Mouse (Mus musculus) embryonic facial prominence, embryonic 10.5 days (tissue): ENCODE results near the gene Cgn. TPM values are rescaled to one million over a fixed set of nuclear protein-coding genes. Genes with fewer than 3 reads are reported as not detected.
A peak's percentile ranks its signal among the peaks of the same experiment; 100 is the strongest.

Source experiments
- DNase-seq: peaks from one replicate; pipeline ENCODE4 v3.0.0-alpha.2; 2017; ENCODE audit warnings: low spot score
- H3K27ac ChIP-seq: fragments of 300-500 bp; sonication (generic); replicated peaks from 2 replicates; pipeline ENCODE4 v1.5.1; 2016; ENCODE audit warnings: mild to moderate bottlenecking
- H3K27me3 ChIP-seq: fragments of 300-500 bp; sonication (generic); replicated peaks from 2 replicates; pipeline ENCODE4 v1.6.1; 2016; ENCODE audit warnings: low read depth, mild to moderate bottlenecking; ENCODE audit not compliant: poor library complexity, severe bottlenecking
- H3K36me3 ChIP-seq: fragments of 300-500 bp; sonication (generic); replicated peaks from 2 replicates; pipeline ENCODE4 v1.6.1; 2016; ENCODE audit warnings: mild to moderate bottlenecking, moderate library complexity
- H3K4me1 ChIP-seq: fragments of 300-500 bp; sonication (generic); 2 replicates; pipeline ENCODE4 v1.6.1; 2016
- H3K4me3 ChIP-seq: fragments of 300-500 bp; sonication (generic); 2 replicates; pipeline ENCODE4 v1.5.1; 2016; ENCODE audit warnings: mild to moderate bottlenecking, moderate library complexity
- H3K9me3 ChIP-seq: fragments of 300-500 bp; sonication (generic); 2 replicates; pipeline ENCODE4 v1.6.1; 2016; ENCODE audit warnings: mild to moderate bottlenecking
- WGBS: fragments of 180-500 bp; shearing (Covaris S2); methylation state at CpG from one replicate; pipeline ENCODE4 v1.1.7; 2016; 5-methylcytosine and 5-hydroxymethylcytosine counted together
- polyA plus RNA-seq: library from polyadenylated mRNA; unstranded; fragments of >200 nt; fragmentation: Nextera tagmentation; extraction: Ambion mirVana; gene quantifications from 2 replicates; pipeline ENCODE4 v1.2.1, GENCODE M21; 2016

The Cgn gene
- polyA plus RNA-seq, 1 experiment from 2014 or later, result 10.8 TPM

- WGBS, result 84% methylated on average over 3 of the region's 3 CpGs
Measured at GRCm38 (mm10) chr3:94813651-94814050, 27.4 kb upstream of the Cgn start.

GRCm38 (mm10) chr3:94811628-94812027 is 25.3 kb upstream of the Cgn start:
- WGBS, result 23% methylated on average over 4 of the region's 4 CpGs
- DNase-seq, result peak; percentile 28
- H3K27me3 ChIP-seq, result peaks cover 3% of the 10 kb centered on the region; the same call in 1 of the 2 replicates
- no peaks in the 10 kb centered on the region for H3K9me3 ChIP-seq
- no peaks in the 10 kb centered on the region for H3K4me1 ChIP-seq
- no peak overlapping the region for H3K27ac ChIP-seq
- no peaks in the 10 kb centered on the region for H3K36me3 ChIP-seq
- H3K4me3 ChIP-seq, result no peak overlapping the region

More at GRCm38 (mm10) chr3:94813651-94814050, 27.4 kb upstream of the Cgn start:
- H3K27me3 ChIP-seq, result peaks cover 10% of the 10 kb centered on the region
- no peak overlapping the region for H3K4me3 ChIP-seq
- H3K4me1 ChIP-seq, result no peaks in the 10 kb centered on the region
- H3K27ac ChIP-seq, result no peak overlapping the region
- DNase-seq, result no peak
- no peaks in the 10 kb centered on the region for H3K9me3 ChIP-seq
- H3K36me3 ChIP-seq, result no peaks in the 10 kb centered on the region

GRCm38 (mm10) chr3:94808296-94808695 is 22.0 kb upstream of the Cgn start:
- peaks cover 7% of the 10 kb centered on the region for H3K4me1 ChIP-seq
- no peak for DNase-seq
- no peak overlapping the region for H3K4me3 ChIP-seq
- WGBS, result 95% methylated on average over 1 of the region's 1 CpGs
- no peaks in the 10 kb centered on the region for H3K9me3 ChIP-seq
- H3K36me3 ChIP-seq, result no peaks in the 10 kb centered on the region
- H3K27me3 ChIP-seq, result peaks cover 15% of the 10 kb centered on the region
- no peak overlapping the region for H3K27ac ChIP-seq

GRCm38 (mm10) chr3:94804976-94805375 is 18.7 kb upstream of the Cgn start:
- DNase-seq, result no peak
- Histone ChIP-seq H3K4me1 (peaks cover 10% of the 10 kb centered on the region), H3K27ac (no peak overlapping the region), H3K9me3 (no peaks in the 10 kb centered on the region), H3K36me3 (no peaks in the 10 kb centered on the region), H3K27me3 (peaks cover 21% of the 10 kb centered on the region), H3K4me3 (no peak overlapping the region)
- 77% methylated on average over 4 of the region's 4 CpGs for WGBS

GRCm38 (mm10) chr3:94804146-94804545 is 17.9 kb upstream of the Cgn start:
- Histone ChIP-seq H3K36me3 (no peaks in the 10 kb centered on the region), H3K4me3 (0 out of 2 replicates have a peak overlapping the region, but pooled peaks have one; percentile 11), H3K27me3 (peaks cover 21% of the 10 kb centered on the region), H3K4me1 (peaks cover 10% of the 10 kb centered on the region), H3K27ac (no peak overlapping the region), H3K9me3 (no peaks in the 10 kb centered on the region)
- peak; percentile 30 for DNase-seq
- WGBS, result 6% methylated on average over 10 of the region's 10 CpGs

- Histone ChIP-seq H3K4me3 (no peak overlapping the region), H3K36me3 (no peaks in the 10 kb centered on the region), H3K27ac (no peak overlapping the region), H3K4me1 (peaks cover 22% of the 10 kb centered on the region), H3K9me3 (no peaks in the 10 kb centered on the region), H3K27me3 (no peaks in the 10 kb centered on the region)
- no peak for DNase-seq
Measured at GRCm38 (mm10) chr3:94796181-94796580, 9.9 kb upstream of the Cgn start.

- no peak for DNase-seq
- Histone ChIP-seq H3K4me1 (peaks cover 22% of the 10 kb centered on the region), H3K36me3 (no peaks in the 10 kb centered on the region), H3K9me3 (no peaks in the 10 kb centered on the region), H3K27me3 (no peaks in the 10 kb centered on the region), H3K4me3 (no peak overlapping the region), H3K27ac (no peak overlapping the region)
- WGBS, result 44% methylated on average over 7 of the region's 7 CpGs
Measured at GRCm38 (mm10) chr3:94795596-94796140, 9.4 kb upstream of the Cgn start.

GRCm38 (mm10) chr3:94794359-94794758 is 8.1 kb upstream of the Cgn start:
- H3K36me3 ChIP-seq, result no peaks in the 10 kb centered on the region
- H3K4me1 ChIP-seq, result peaks cover 18% of the 10 kb centered on the region
- H3K27me3 ChIP-seq, result 0 out of 2 replicates have a peak, but pooled peaks cover 2% of the 10 kb centered on the region
- no peak overlapping the region; the same call in 1 of the 2 replicates for H3K27ac ChIP-seq
- H3K9me3 ChIP-seq, result no peaks in the 10 kb centered on the region
- DNase-seq, result no peak
- no peak overlapping the region for H3K4me3 ChIP-seq
- 65% methylated on average over 2 of the region's 2 CpGs for WGBS

- Histone ChIP-seq H3K27ac (no peak overlapping the region), H3K36me3 (no peaks in the 10 kb centered on the region), H3K9me3 (no peaks in the 10 kb centered on the region), H3K27me3 (0 out of 2 replicates have a peak, but pooled peaks cover 4% of the 10 kb centered on the region), H3K4me3 (no peak overlapping the region), H3K4me1 (peaks cover 18% of the 10 kb centered on the region)
- WGBS, result 80% methylated on average over 2 of the region's 2 CpGs
- no peak for DNase-seq
Measured at GRCm38 (mm10) chr3:94793672-94794071, 7.4 kb upstream of the Cgn start.

GRCm38 (mm10) chr3:94792258-94792657 is 6.0 kb upstream of the Cgn start:
- DNase-seq, result no peak
- WGBS, result 88% methylated on average over 2 of the region's 2 CpGs

GRCm38 (mm10) chr3:94789516-94789915 is 3.2 kb upstream of the Cgn start:
- DNase-seq, result no peak
- H3K4me1 ChIP-seq, result peaks cover 27% of the 10 kb centered on the region
- WGBS, result 87% methylated on average over 2 of the region's 2 CpGs
- no peaks in the 10 kb centered on the region for H3K9me3 ChIP-seq
- H3K36me3 ChIP-seq, result no peaks in the 10 kb centered on the region
- H3K4me3 ChIP-seq, result no peak overlapping the region
- H3K27ac ChIP-seq, result no peak overlapping the region
- peaks cover 34% of the 10 kb centered on the region for H3K27me3 ChIP-seq

More at GRCm38 (mm10) chr3:94792258-94792657, 6.0 kb upstream of the Cgn start:
- Histone ChIP-seq H3K9me3 (no peaks in the 10 kb centered on the region), H3K27ac (no peak overlapping the region), H3K36me3 (no peaks in the 10 kb centered on the region), H3K4me1 (peaks cover 25% of the 10 kb centered on the region), H3K4me3 (no peak overlapping the region), H3K27me3 (peaks cover 15% of the 10 kb centered on the region; the same call in 1 of the 2 replicates)

- Histone ChIP-seq H3K27me3 (peaks cover 39% of the 10 kb centered on the region), H3K9me3 (no peaks in the 10 kb centered on the region), H3K27ac (no peak overlapping the region), H3K4me1 (peaks cover 27% of the 10 kb centered on the region), H3K4me3 (no peak overlapping the region), H3K36me3 (no peaks in the 10 kb centered on the region)
- no peak for DNase-seq
- WGBS, result 88% methylated on average over 1 of the region's 1 CpGs
Measured at GRCm38 (mm10) chr3:94789071-94789470, 2.8 kb upstream of the Cgn start.

- H3K27me3 ChIP-seq, result peaks cover 41% of the 10 kb centered on the region
- WGBS, result 2% methylated on average over 10 of the region's 11 CpGs
- H3K27ac ChIP-seq, result peak overlapping the region; percentile 85
- H3K36me3 ChIP-seq, result no peaks in the 10 kb centered on the region
- H3K9me3 ChIP-seq, result no peaks in the 10 kb centered on the region
- peaks cover 37% of the 10 kb centered on the region for H3K4me1 ChIP-seq
- peak; percentile 35 for DNase-seq
- H3K4me3 ChIP-seq, result peak overlapping the region; percentile 68
Measured at GRCm38 (mm10) chr3:94787122-94787780, 959 bp upstream of the Cgn start.
